Mouse (Mus musculus) CD8-positive naive resting alpha-beta T cell, adult 57 days (primary cell): ENCODE results near the gene Nucks1. TPM values are rescaled to one million over a fixed set of nuclear protein-coding genes. Genes with fewer than 3 reads are reported as not detected.

Source experiments
- total RNA-seq: library from RNA; stranded (reverse); gene quantifications from one replicate; pipeline ENCODE4 v1.2.4, GENCODE M21; 2023

Gene Nucks1
- 85.2 TPM for total RNA-seq

GRCm38 (mm10) chr1:131910001-131910648 is at the start of gene Nucks1:
Gene Nucks1, plus strand, starts transcription at chr1:131910534.

DNA sequence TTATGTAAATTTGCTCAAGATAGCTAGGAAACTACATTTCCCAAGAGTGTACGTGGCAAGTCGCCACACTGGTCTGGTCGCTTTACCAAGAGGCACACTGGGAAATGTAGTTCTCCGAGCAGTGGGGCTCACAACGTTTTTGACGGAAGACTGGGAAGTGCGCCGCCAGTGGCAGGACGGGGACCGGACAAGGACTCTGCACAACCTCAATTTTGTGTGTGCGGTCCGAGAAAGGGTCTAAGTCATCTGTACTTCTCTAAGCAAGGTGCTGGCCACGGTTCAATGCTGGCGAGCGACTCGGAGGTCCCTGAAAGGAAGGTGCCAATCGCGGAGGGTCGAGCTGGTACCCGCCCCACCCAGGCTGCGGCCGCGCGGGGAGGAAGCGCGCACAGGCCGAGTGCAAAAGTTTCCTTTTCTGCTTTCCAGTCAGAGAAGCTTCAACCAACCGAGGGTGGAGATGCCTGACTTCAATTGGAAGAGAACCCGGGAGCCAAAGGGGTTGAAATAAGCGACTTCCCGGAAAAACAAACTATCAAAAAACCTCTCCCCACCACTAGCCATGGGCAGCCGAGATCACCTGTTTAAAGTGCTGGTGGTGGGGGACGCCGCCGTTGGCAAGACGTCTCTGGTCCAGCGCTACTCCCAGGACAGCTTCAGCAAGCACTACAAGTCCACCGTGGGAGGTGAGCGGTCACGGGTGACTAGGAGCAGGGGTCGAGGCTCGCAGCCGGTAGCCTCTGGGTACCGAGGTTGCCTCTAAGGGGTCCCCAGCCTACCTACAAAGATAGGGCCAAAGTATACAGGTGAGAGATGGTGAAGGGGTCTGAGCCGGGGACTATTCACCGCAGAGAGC is 43.0 kb upstream of the Nucks1 start, which contains the start of gene Rab29:
Gene Rab29, plus strand, starts transcription at position 132 of the 853 bp plus-strand sequence.

DNA sequence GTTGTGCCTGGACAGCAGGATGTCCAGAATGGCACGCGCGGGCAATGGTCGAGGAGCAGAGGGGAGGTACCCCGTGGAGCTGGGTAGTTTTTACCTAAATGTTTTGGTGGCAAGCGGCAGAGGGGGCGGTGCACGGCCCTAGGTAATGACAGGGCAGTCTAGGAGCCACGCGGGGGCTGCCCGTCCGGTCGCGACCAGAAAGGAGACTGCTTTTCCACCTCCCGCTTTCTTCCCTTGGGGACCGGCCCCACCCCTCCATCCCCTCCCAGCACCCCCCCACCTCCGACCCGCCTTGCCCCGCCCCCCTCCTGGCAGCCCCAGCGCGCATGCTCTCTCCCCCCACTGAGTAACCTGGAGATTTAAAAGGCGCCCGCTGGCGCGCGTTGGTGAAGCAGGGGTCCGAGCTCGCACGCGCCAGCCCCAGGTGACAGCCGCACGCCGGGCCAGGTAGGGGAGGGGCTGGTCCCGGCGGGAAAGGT is 52.3 kb downstream of the Nucks1 start, which contains the start of gene Slc45a3:
Gene Slc45a3, plus strand, starts transcription at position 362 of the 479 bp plus-strand sequence.

Other genes starting within 250 kb of the Nucks1 start
- gene Rab7b, start 221.8 kb upstream of the Nucks1 start, total RNA-seq = 0.67 TPM
- gene Slc26a9, start 166.5 kb upstream of the Nucks1 start, total RNA-seq = not detected
- not detected for gene Pm20d1, start 113.2 kb upstream of the Nucks1 start, total RNA-seq
- gene Slc41a1, start 83.0 kb upstream of the Nucks1 start, total RNA-seq = 40.6 TPM
- 19.0 TPM for gene Rab29, start 43.3 kb upstream of the Nucks1 start, total RNA-seq
- 0.61 TPM for gene Slc45a3, start 52.4 kb downstream of the Nucks1 start, total RNA-seq
- 320 TPM for gene Elk4, start 97.1 kb downstream of the Nucks1 start, total RNA-seq
- gene Mfsd4a, start 157.5 kb downstream of the Nucks1 start, total RNA-seq = 0.43 TPM
- not detected for gene Cdk18, start 229.2 kb downstream of the Nucks1 start, total RNA-seq